Comparison of ENCODE assay signal across 10 mouse cellular contexts in the genomic region with DNA sequence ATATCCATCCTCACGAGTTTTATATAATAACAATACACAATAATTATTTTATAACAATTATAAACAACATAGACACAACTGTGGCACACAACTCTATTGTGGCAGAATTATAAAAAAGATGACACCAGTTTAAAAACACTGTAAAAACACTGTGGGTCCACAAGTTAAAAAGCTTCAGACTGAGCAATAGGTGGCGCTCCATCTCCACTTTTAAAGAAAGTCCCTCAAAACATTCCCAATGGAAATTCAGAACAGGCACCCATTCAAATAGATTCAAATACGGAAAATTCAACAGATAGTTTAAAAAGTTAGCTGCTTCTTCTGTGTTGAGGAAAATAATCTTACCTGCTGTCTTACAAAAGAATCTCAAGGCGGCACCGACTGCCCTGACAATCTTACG.
DNase-seq lines count a peak whose midpoint lies in the region; ATAC-seq lines count a peak whose summit lies in the region.
"Had no signal": no experiment of that assay in that cellular context is flagged by ENCODE, and none has a peak within 500 bp of the region (broad histone marks: within the 10 kb centered on the region; RNA-seq: fewer than 3 reads in every experiment).

No protein-coding gene starts in this region.

- H3K4me1 ChIP-seq in kidney, embryonic 15.5 days: peaks cover 9% of the 10 kb centered on the region; the same call in 1 of the 2 replicates

- no peak overlapping the region for H3K4me3 ChIP-seq in kidney, embryonic 15.5 days (replicated peaks)
- H3K4me3 ChIP-seq: myocyte had no signal

- no peak for ATAC-seq in kidney, embryonic 15.5 days (replicated peaks; ENCODE audit: low FRiP score)
- ATAC-seq: CD4-positive, CD25-positive, alpha-beta regulatory T cell, adult 4 months had no signal

- 58% methylated on average over 6 of the region's 6 CpGs for WGBS in kidney, embryonic 15.5 days

- H3K4me2 ChIP-seq in kidney, embryonic 15.5 days: no peak overlapping the region

- no peaks in the 10 kb centered on the region for H3K27me3 ChIP-seq in kidney, embryonic 15.5 days

- intact Hi-C loops in gastrocnemius, postnatal 14 days (cut with DNase I; ENCODE audit: low total_unique reads): loop anchor here (5.0 kb wide), 1 partner anchor 33 kb away; no protein-coding TSS in a partner anchor

- no peaks in the 10 kb centered on the region for H3K36me3 ChIP-seq in kidney, embryonic 15.5 days

- peak; percentile 33 for DNase-seq in cerebellum, adult 9-10 months
- no peak for DNase-seq in cerebellum, adult 9-11 months
- DNase-seq in kidney, adult 9 months: peak; percentile 24
- DNase-seq in urinary bladder, postnatal 14 days (ENCODE audit: low spot score): peak; percentile 15
- DNase-seq in urinary bladder, adult 2 months (ENCODE audit: low spot score): no peak
- DNase-seq in T-cell, adult 2 months (ENCODE audit: low spot score): no peak
- DNase-seq in gastrocnemius, postnatal 14 days: no peak

- no peak overlapping the region for H3K27ac ChIP-seq in kidney, embryonic 15.5 days

- no peaks in the 10 kb centered on the region for H3K9me3 ChIP-seq in kidney, embryonic 15.5 days (replicated peaks)

- no peak overlapping the region for H3K9ac ChIP-seq in kidney, embryonic 15.5 days

Comparison
In these comparisons a context has a peak if more than half of its experiments do, and no peak if none do; other contexts are left out.
1. DNase-seq: peak in cerebellum, adult 9-10 months (single experiment), kidney, adult 9 months (single experiment) and urinary bladder, postnatal 14 days (single experiment); none in cerebellum, adult 9-11 months (single experiment), urinary bladder, adult 2 months (single experiment), T-cell, adult 2 months (single experiment) and gastrocnemius, postnatal 14 days (single experiment).